21 mouse cellular contexts compared by ENCODE assay signal in genomic region chr2:174603321-174603720, GRCm38 (mm10). TPM values are rescaled to one million over a fixed set of nuclear protein-coding genes. Genes with fewer than 3 reads are reported as not detected.
DNase-seq lines count a peak whose midpoint lies in the region; ATAC-seq and TF ChIP-seq lines count a peak whose summit lies in the region.
"Had no signal": no experiment of that assay in that cellular context is flagged by ENCODE, and none has a peak within 500 bp of the region (broad histone marks: within the 10 kb centered on the region; RNA-seq: fewer than 3 reads in every experiment).

No protein-coding gene starts in this region.

- no peaks in the 10 kb centered on the region for H3K36me3 ChIP-seq in heart, embryonic 10.5 days
- H3K36me3 ChIP-seq in kidney, embryonic 15.5 days: no peaks in the 10 kb centered on the region
- no peaks in the 10 kb centered on the region for H3K36me3 ChIP-seq in thymus, adult 2 months (ENCODE audit: control insufficient read depth, insufficient read depth, low read length)
- H3K36me3 ChIP-seq: hindbrain, embryonic 12.5 days; limb, embryonic 13.5 days; liver, embryonic 12.5 days; midbrain, embryonic 12.5 days had no signal

- H3K27me3 ChIP-seq in heart, embryonic 10.5 days (ENCODE audit: insufficient read depth, poor library complexity, severe bottlenecking): no peaks in the 10 kb centered on the region
- H3K27me3 ChIP-seq in kidney, embryonic 15.5 days: no peaks in the 10 kb centered on the region
- no peaks in the 10 kb centered on the region for H3K27me3 ChIP-seq in thymus, adult 2 months (ENCODE audit: control insufficient read depth, insufficient read depth, low read length)
- H3K27me3 ChIP-seq: hindbrain, embryonic 12.5 days; limb, embryonic 13.5 days; liver, embryonic 12.5 days; midbrain, embryonic 12.5 days had no signal

- no peak overlapping the region for H3K9ac ChIP-seq in kidney, embryonic 15.5 days
- H3K9ac ChIP-seq: hindbrain, embryonic 12.5 days; limb, embryonic 13.5 days; liver, embryonic 12.5 days; midbrain, embryonic 12.5 days had no signal

- TF ChIP-seq POLR2A in thymus, adult 2 months (IDR thresholded peaks at IDR 0.05; ENCODE audit: control insufficient read depth, extremely low read depth, insufficient read depth, low read length, poor library complexity): no peak

- 84% methylated on average over 7 of the region's 7 CpGs for WGBS in heart, embryonic 10.5 days
- WGBS in kidney, embryonic 15.5 days: 75% methylated on average over 7 of the region's 7 CpGs
- 93% methylated on average over 7 of the region's 7 CpGs for WGBS in thymus, adult 2 months

- no peak overlapping the region for H3K4me3 ChIP-seq in heart, embryonic 10.5 days
- no peak overlapping the region for H3K4me3 ChIP-seq in kidney, embryonic 15.5 days (replicated peaks)
- H3K4me3 ChIP-seq in thymus, adult 2 months (ENCODE audit: control insufficient read depth, insufficient read depth, low read length): no peak overlapping the region
- H3K4me3 ChIP-seq: hindbrain, embryonic 12.5 days; limb, embryonic 13.5 days; liver, embryonic 12.5 days; midbrain, embryonic 12.5 days had no signal

- no peak for ATAC-seq in kidney, embryonic 15.5 days (replicated peaks; ENCODE audit: low FRiP score)
- ATAC-seq: forebrain, embryonic 14.5 days; liver, embryonic 12.5 days had no signal

- H3K9me3 ChIP-seq in heart, embryonic 10.5 days: no peaks in the 10 kb centered on the region
- no peaks in the 10 kb centered on the region for H3K9me3 ChIP-seq in kidney, embryonic 15.5 days (replicated peaks)
- H3K9me3 ChIP-seq: hindbrain, embryonic 12.5 days; limb, embryonic 13.5 days; liver, embryonic 12.5 days; midbrain, embryonic 12.5 days had no signal

- peaks cover 22% of the 10 kb centered on the region for H3K4me1 ChIP-seq in heart, embryonic 10.5 days
- H3K4me1 ChIP-seq in kidney, embryonic 15.5 days: 0 out of 2 replicates have a peak, but pooled peaks cover 2% of the 10 kb centered on the region
- peaks cover 36% of the 10 kb centered on the region for H3K4me1 ChIP-seq in thymus, adult 2 months (replicated peaks; ENCODE audit: control insufficient read depth, insufficient read depth, low read length)

- H3K27ac ChIP-seq in heart, embryonic 10.5 days: 0 out of 2 replicates have a peak overlapping the region, but pooled peaks have one; percentile 33
- H3K27ac ChIP-seq in kidney, embryonic 15.5 days: 0 out of 2 replicates have a peak overlapping the region, but pooled peaks have one; percentile 58
- peak overlapping the region; percentile 90 for H3K27ac ChIP-seq in thymus, adult 2 months (ENCODE audit: control insufficient read depth, insufficient read depth, low read length)
- H3K27ac ChIP-seq: hindbrain, embryonic 12.5 days; limb, embryonic 13.5 days; liver, embryonic 12.5 days; midbrain, embryonic 12.5 days had no signal

- TF ChIP-seq CTCF in thymus, adult 2 months (IDR thresholded peaks at IDR 0.05; ENCODE audit: borderline replicate concordance, control insufficient read depth, extremely low read depth, insufficient read depth, low read length, poor library complexity): no peak

- no peak for DNase-seq in heart, embryonic 10.5 days (ENCODE audit: low spot score)
- DNase-seq in heart, adult 8-10 months (ENCODE audit: low spot score): no peak
- no peak for DNase-seq in kidney, postnatal 25 days
- DNase-seq in thymus, adult 2 months: no peak
- DNase-seq in thymus, adult 18-20 months: no peak
- no peak for DNase-seq in right cerebral cortex, postnatal 10 days (ENCODE audit: low spot score in 2 of 2)
- DNase-seq: adrenal gland, postnatal 14 days; cerebellum, adult 9-10 months; gastrocnemius, postnatal 10 days; kidney, adult 2 months; kidney, postnatal 14 days; layer of hippocampus, postnatal 36 days; lung, adult 18-20 months; lung, postnatal 14 days had no signal

- no peak overlapping the region for H3K4me2 ChIP-seq in kidney, embryonic 15.5 days
- H3K4me2 ChIP-seq: hindbrain, embryonic 12.5 days; limb, embryonic 13.5 days; liver, embryonic 12.5 days; midbrain, embryonic 12.5 days had no signal

RNA-seq across cellular contexts. Expression of gene Zfp831, which starts 40.0 kb away (rescaled TPM):
- not detected in 2 replicates for polyA plus RNA-seq in heart, embryonic 10.5 days (2016; fragmentation: Nextera tagmentation; extraction: Ambion mirVana)
- total RNA-seq in heart, adult 8-10 months (2022): under 1 TPM; 0.03 to 0.14 (median 0.06) TPM
- polyA plus RNA-seq in kidney, embryonic 15.5 days (2015; fragmentation: Nextera tagmentation; extraction: Ambion mirVana): not detected in 2 replicates
- polyA plus RNA-seq in thymus, adult 2 months (2012; rRNA removed): 3.1 TPM in 2 replicates
- polyA plus RNA-seq: embryonic facial prominence, embryonic 14.5 days; forebrain, embryonic 14.5 days had no signal

Comparison
In these comparisons a context has a peak if more than half of its experiments do, and no peak if none do; other contexts are left out.
1. H3K27ac ChIP-seq: peak in every context shown above with its lines; median percentile 90 in thymus, adult 2 months; 58 in kidney, embryonic 15.5 days; 33 in heart, embryonic 10.5 days.